Mouse (Mus musculus) limb, embryonic 11.5 days (tissue): ENCODE results near the gene Mns1. TPM values are rescaled to one million over a fixed set of nuclear protein-coding genes. Genes with fewer than 3 reads are reported as not detected.

ENCODE experiments used
- ATAC-seq: fragments of 200-750 bp; cut with Nextera tagmentation; 2 replicates; pipeline ENCODE4 v1.8.0; 2017; ENCODE audit warnings: low read depth; ENCODE audit not compliant: insufficient number of reproducible peaks, low FRiP score, low TSS enrichment
- DNase-seq: peaks from one replicate; pipeline ENCODE4 v3.0.0-alpha.2; 2015; ENCODE audit warnings: low spot score
- H3K27ac ChIP-seq: fragments of 300-500 bp; sonication (generic); replicated peaks from 2 replicates; pipeline ENCODE4 v1.5.1; 2014; ENCODE audit warnings: low read depth, mild to moderate bottlenecking, low read length
- H3K27me3 ChIP-seq: fragments of 300-500 bp; sonication (generic); 2 replicates; pipeline ENCODE4 v1.6.1; 2014; ENCODE audit warnings: mild to moderate bottlenecking, low read length, mixed read lengths; ENCODE audit not compliant: control insufficient read depth, insufficient read depth
- H3K36me3 ChIP-seq: fragments of 300-500 bp; sonication (generic); 2 replicates; pipeline ENCODE4 v1.6.1; 2014; ENCODE audit warnings: mild to moderate bottlenecking, low read length, moderate library complexity, mixed read lengths; ENCODE audit not compliant: control insufficient read depth, insufficient read depth
- H3K4me1 ChIP-seq: fragments of 300-500 bp; sonication (generic); 2 replicates; pipeline ENCODE4 v1.6.1; 2014; ENCODE audit warnings: low read length, mixed read lengths; ENCODE audit not compliant: control insufficient read depth, insufficient read depth
- H3K4me2 ChIP-seq: fragments of 300-500 bp; sonication (generic); 2 replicates; pipeline ENCODE4 v1.6.1; 2014; ENCODE audit warnings: low read depth, mild to moderate bottlenecking, moderate library complexity; ENCODE audit not compliant: severe bottlenecking
- H3K4me3 ChIP-seq: fragments of 300-500 bp; sonication (generic); 2 replicates; pipeline ENCODE4 v1.5.1; 2014; ENCODE audit warnings: low read depth, low read length
- H3K9ac ChIP-seq: fragments of 300-500 bp; sonication (generic); 2 replicates; pipeline ENCODE4 v1.6.1; 2014; ENCODE audit warnings: mild to moderate bottlenecking, low read length
- H3K9me3 ChIP-seq: fragments of 300-500 bp; sonication (generic); 2 replicates; pipeline ENCODE4 v1.6.1; 2016; ENCODE audit warnings: low read length; ENCODE audit not compliant: control insufficient read depth
- WGBS: fragments of 180-500 bp; shearing (Covaris S2); extraction: QIAGEN DNeasy Blood & Tissue Kit; methylation state at CpG from one replicate; pipeline ENCODE4 v1.1.7; 2014; 5-methylcytosine and 5-hydroxymethylcytosine counted together
- polyA plus RNA-seq: library from polyadenylated mRNA; unstranded; fragments of >200 nt; fragmentation: Nextera tagmentation; extraction: Ambion mirVana; gene quantifications from 2 replicates; pipeline ENCODE4 v1.2.1, GENCODE M21; 2014

Gene Mns1
- polyA plus RNA-seq = 55.7 and 59.9 TPM in 2 replicates

DNA sequence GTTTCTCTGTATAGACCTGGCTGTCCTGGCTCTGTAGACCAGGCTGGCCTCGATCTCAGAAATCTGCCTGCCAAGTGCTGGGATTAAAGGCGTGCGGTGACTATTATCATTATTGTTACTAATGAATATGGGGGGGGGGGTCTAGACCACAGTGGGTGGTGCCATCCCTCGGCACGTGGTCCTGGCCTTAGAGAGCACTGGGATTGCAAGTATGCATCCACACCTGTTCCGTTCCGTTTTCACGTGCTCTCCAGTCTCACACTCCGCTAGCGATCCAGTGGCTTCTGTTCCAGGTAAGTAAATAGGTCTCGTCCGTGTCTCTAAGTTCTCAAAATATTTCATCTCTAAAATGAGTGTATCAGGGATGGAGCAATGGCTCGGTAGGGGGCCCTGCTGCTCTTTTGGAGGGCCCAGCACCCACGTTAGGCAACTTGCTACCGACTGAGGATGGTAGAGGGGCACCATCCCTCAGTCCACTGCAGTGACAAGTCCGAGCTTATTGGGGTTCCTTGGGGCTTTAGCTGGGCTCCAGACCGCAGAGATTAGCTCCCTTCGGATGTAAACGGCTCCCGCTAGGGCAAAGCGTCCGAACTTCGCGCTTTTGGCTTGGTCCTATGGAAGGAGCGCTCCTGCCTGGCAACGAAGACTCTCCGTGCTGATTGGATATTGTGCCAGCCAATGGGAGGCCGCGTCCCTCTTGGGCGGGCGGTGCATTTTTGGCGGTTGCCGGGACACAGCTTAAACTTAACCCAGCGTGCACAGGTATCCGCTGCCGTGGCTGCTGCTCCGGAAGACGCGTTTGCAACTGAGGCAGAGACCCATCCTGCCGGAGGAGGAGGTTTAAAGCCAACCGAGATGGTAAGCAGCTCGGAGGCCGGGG lies at the start of gene Mns1:
Gene Mns1, plus strand, starts transcription at position 190 of the 880 bp plus-strand sequence.
- ATAC-seq = peak; percentile 97

DNA sequence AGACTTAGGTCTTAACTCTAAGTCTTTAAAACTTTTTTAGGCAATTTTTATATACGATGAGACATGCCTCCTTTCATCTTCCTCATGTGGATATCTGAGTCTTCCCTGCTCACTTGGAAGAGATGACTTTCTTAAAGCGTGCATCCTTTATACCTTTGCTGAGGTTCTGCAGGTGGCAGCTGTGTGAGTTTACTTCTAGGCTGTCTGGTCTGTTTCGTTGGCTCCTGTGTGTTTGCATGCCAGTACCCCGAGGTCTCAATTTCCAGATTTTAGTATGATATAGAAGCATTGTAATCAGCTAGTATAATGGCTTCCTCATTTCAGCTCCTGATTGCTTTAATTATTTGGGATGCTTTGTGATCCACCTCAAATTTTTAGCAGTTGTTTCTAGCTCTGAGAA lies 48.9 kb upstream of the Mns1 start:
- no peaks in the 10 kb centered on the region for H3K36me3 ChIP-seq
- no peak overlapping the region for H3K27ac ChIP-seq
- 87% methylated on average over 4 of the region's 4 CpGs for WGBS
- H3K9me3 ChIP-seq = no peaks in the 10 kb centered on the region
- H3K4me1 ChIP-seq = no peaks in the 10 kb centered on the region
- DNase-seq = no peak
- no peak overlapping the region for H3K4me2 ChIP-seq
- no peak overlapping the region for H3K4me3 ChIP-seq
- no peaks in the 10 kb centered on the region for H3K27me3 ChIP-seq
- no peak for ATAC-seq
- H3K9ac ChIP-seq = no peak overlapping the region

More for the DNA sequence above, at the start of gene Mns1:
- no peaks in the 10 kb centered on the region for H3K9me3 ChIP-seq
- H3K4me3 ChIP-seq = peak within 1 kb of the TSS; percentile 53
- DNase-seq = peak; percentile 98
- peaks cover 6% of the 10 kb centered on the region; the same call in 1 of the 2 replicates for H3K4me1 ChIP-seq
- H3K36me3 ChIP-seq = no peaks in the 10 kb centered on the region
- H3K27ac ChIP-seq = peak within 1 kb of the TSS; percentile 48; the same call in 1 of the 2 replicates
- peak within 1 kb of the TSS; percentile 62 for H3K4me2 ChIP-seq
- 2% methylated on average over 43 of the region's 43 CpGs for WGBS
- peak within 1 kb of the TSS; percentile 64 for H3K9ac ChIP-seq
- H3K27me3 ChIP-seq = no peaks in the 10 kb centered on the region

DNA sequence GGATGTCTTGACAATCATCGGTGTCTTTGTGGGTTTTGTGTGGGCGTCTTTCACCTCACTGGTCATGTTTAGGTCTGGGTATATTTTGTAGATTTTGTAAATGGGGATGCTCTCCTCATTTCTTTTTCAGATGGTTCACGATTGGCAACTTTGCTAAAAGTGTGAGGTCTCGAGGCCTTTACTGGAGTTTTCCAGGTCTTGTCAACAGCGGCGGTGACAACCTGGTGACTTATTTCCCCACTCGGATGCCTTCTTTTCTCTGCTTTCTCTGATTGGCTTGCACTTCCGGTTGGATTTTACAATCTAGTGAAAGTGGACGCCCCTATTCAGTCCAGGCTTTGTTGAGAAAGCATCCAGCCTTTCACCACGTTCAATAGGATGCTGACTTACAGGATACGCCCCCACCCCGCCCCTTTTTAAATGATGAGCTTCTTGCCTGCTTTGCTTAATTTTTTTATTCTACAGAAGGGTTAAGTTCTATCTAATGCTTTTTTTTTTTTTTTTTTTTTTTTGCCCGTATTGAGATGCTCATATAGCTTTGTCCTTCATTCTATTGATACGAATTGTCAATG lies 48.3 kb upstream of the Mns1 start:
- Histone ChIP-seq H3K4me1 (no peaks in the 10 kb centered on the region), H3K27me3 (no peaks in the 10 kb centered on the region), H3K9ac (no peak overlapping the region), H3K4me2 (no peak overlapping the region), H3K36me3 (no peaks in the 10 kb centered on the region), H3K27ac (no peak overlapping the region), H3K4me3 (no peak overlapping the region), H3K9me3 (no peaks in the 10 kb centered on the region)
- no peak for ATAC-seq
- WGBS = 78% methylated on average over 14 of the region's 14 CpGs
- DNase-seq = no peak

DNA sequence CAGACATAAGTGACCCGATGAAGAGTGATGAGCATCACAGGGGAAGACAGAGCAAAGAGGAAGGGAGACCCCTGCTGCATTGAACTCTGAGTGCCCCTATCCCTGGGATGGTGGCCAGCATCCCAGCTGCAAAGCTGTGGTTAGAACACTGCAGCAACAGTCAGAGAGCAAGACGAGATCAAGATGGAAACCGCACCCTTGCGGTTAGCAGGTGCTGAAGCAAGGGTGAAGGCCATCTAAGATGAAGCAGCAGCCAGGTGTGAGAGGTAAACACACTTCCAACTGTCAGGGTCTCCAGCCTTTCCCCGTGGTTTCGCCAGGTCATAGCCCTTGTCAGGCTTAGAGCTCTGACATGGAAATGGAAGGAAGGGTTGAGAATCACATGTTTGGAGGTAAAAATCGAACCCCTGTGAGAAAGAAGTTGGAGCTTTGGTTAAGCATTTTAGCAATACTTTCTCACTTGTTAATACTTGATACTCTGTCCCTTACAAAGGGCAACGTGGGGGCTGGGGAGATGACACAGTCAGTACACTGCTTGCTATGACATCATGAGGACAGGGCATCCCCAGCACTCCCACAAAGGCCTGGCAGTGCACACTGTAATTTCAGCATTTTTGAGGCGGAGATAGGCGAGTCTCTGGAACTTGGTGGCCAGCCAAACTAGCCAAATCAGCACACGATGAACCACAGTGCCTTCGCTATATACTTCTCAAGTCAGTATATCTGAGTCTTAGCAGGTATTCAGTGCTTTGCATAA lies 47.3 kb upstream of the Mns1 start:
- H3K36me3 ChIP-seq = no peaks in the 10 kb centered on the region
- no peak overlapping the region for H3K4me3 ChIP-seq
- no peak for ATAC-seq
- H3K9ac ChIP-seq = no peak overlapping the region
- H3K27ac ChIP-seq = no peak overlapping the region
- no peaks in the 10 kb centered on the region for H3K9me3 ChIP-seq
- no peak overlapping the region for H3K4me2 ChIP-seq
- WGBS = 89% methylated on average over 12 of the region's 12 CpGs
- H3K27me3 ChIP-seq = no peaks in the 10 kb centered on the region
- no peak for DNase-seq
- H3K4me1 ChIP-seq = no peaks in the 10 kb centered on the region

DNA sequence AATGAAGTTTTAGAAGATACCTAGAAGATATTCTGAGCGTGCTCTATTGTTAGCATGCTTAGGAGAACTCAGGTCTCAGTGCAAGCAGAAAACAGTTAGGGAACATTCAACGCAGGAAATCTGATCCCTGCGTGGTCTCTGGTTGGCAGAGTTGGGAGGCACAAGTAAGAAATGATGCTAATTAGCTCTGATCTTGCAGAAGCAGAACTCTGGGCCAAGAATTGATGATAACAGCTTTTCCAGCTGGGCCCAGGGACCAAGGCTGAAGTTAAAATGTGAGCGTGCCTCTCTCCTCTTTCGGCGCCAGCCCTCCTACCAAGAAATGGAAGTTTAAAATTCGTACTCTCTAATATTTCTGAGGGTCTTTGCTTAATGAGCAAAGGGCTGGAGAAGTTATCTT lies 45.1 kb upstream of the Mns1 start:
- no peak overlapping the region for H3K9ac ChIP-seq
- WGBS = 72% methylated on average over 7 of the region's 7 CpGs
- H3K4me3 ChIP-seq = no peak overlapping the region
- H3K27me3 ChIP-seq = no peaks in the 10 kb centered on the region
- H3K27ac ChIP-seq = no peak overlapping the region
- no peak for ATAC-seq
- H3K9me3 ChIP-seq = no peaks in the 10 kb centered on the region
- H3K4me2 ChIP-seq = no peak overlapping the region
- no peaks in the 10 kb centered on the region for H3K4me1 ChIP-seq
- no peaks in the 10 kb centered on the region for H3K36me3 ChIP-seq
- no peak for DNase-seq

DNA sequence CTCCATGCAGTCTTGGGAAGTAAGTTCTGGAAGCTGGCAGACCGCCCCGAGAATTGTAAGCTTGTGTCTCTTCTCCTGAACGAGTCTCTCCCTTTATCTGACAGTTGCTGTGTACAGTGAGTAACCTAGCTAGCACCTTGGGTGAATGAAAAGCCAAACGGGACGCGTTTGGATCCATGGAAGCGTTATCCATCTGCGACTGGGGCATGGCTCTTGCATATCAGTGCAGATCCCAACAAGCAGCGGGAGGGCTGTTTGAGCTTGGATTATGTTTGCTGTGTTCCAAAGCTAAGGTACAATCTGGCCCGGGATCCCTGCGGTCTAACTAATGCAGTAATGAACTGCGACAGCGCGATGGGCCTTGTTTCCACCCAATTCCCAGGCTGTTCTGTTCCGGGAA lies 44.6 kb upstream of the Mns1 start:
- H3K4me3 ChIP-seq = no peak overlapping the region
- WGBS = 81% methylated on average over 15 of the region's 15 CpGs
- no peaks in the 10 kb centered on the region for H3K36me3 ChIP-seq
- H3K9me3 ChIP-seq = no peaks in the 10 kb centered on the region
- ATAC-seq (no peak), DNase-seq (no peak)
- no peaks in the 10 kb centered on the region for H3K4me1 ChIP-seq
- H3K4me2 ChIP-seq = no peak overlapping the region
- H3K9ac ChIP-seq = no peak overlapping the region
- no peak overlapping the region for H3K27ac ChIP-seq
- no peaks in the 10 kb centered on the region for H3K27me3 ChIP-seq

- Histone ChIP-seq H3K27ac (no peak overlapping the region), H3K4me3 (no peak overlapping the region), H3K9me3 (no peaks in the 10 kb centered on the region), H3K4me2 (no peak overlapping the region), H3K27me3 (no peaks in the 10 kb centered on the region), H3K9ac (no peak overlapping the region), H3K36me3 (no peaks in the 10 kb centered on the region), H3K4me1 (no peaks in the 10 kb centered on the region)
- no peak for DNase-seq
- 76% methylated on average over 8 of the region's 8 CpGs for WGBS
- ATAC-seq = no peak
Measured at GRCm38 (mm10) chr9:72393869-72394341, 43.9 kb upstream of the Mns1 start.

GRCm38 (mm10) chr9:72400121-72400520 lies 37.7 kb upstream of the Mns1 start:
- H3K9ac ChIP-seq = no peak overlapping the region
- H3K4me3 ChIP-seq = no peak overlapping the region
- H3K4me1 ChIP-seq = no peaks in the 10 kb centered on the region
- no peak for DNase-seq
- 57% methylated on average over 4 of the region's 4 CpGs for WGBS
- no peak for ATAC-seq
- H3K27me3 ChIP-seq = no peaks in the 10 kb centered on the region
- H3K27ac ChIP-seq = no peak overlapping the region
- H3K4me2 ChIP-seq = no peak overlapping the region
- H3K9me3 ChIP-seq = no peaks in the 10 kb centered on the region
- H3K36me3 ChIP-seq = no peaks in the 10 kb centered on the region
